Mouse (Mus musculus) testis, postnatal 10 days (tissue): ENCODE data around the gene Podxl2.

Experiments
- DNase-seq: peaks from one replicate; pipeline ENCODE4 v3.0.0; 2021; ENCODE audit warnings: low spot score

Gene Podxl2

GRCm38 (mm10) chr6:88874868-88875508, at the start of gene Podxl2:
Podxl2 (minus strand) TSS chr6:88875044.
- DNase-seq = peak; percentile 87

- DNase-seq = no peak
These were observed 44.0 kb upstream of the Podxl2 start for GRCm38 (mm10) chr6:88918802-88919201.

- DNase-seq = no peak
These were observed 41.3 kb upstream of the Podxl2 start for GRCm38 (mm10) chr6:88916153-88916552.

- no peak for DNase-seq
These were observed 40.7 kb upstream of the Podxl2 start for GRCm38 (mm10) chr6:88915510-88915909.

GRCm38 (mm10) chr6:88914799-88915198, 40.0 kb upstream of the Podxl2 start:
- no peak for DNase-seq

- DNase-seq = no peak
These were observed 38.6 kb upstream of the Podxl2 start for GRCm38 (mm10) chr6:88913440-88913839.

GRCm38 (mm10) chr6:88913022-88913421, 38.2 kb upstream of the Podxl2 start:
- DNase-seq = no peak

GRCm38 (mm10) chr6:88909151-88909550, 34.3 kb upstream of the Podxl2 start:
- DNase-seq = no peak

- DNase-seq = no peak
These were observed 31.7 kb upstream of the Podxl2 start for GRCm38 (mm10) chr6:88906369-88907108.

GRCm38 (mm10) chr6:88905042-88905441, 30.2 kb upstream of the Podxl2 start:
- DNase-seq = no peak

GRCm38 (mm10) chr6:88904456-88904974, 29.7 kb upstream of the Podxl2 start:
- no peak for DNase-seq

GRCm38 (mm10) chr6:88903708-88904107, 28.9 kb upstream of the Podxl2 start:
- DNase-seq = no peak

GRCm38 (mm10) chr6:88901947-88902820, 27.3 kb upstream of the Podxl2 start, which contains the start of gene Tpra1:
Tpra1 (plus strand) TSS chr6:88902251.
- DNase-seq = peak; percentile 94

GRCm38 (mm10) chr6:88901471-88901870, 26.6 kb upstream of the Podxl2 start:
- DNase-seq = no peak

GRCm38 (mm10) chr6:88899628-88900027, 24.8 kb upstream of the Podxl2 start:
- DNase-seq = no peak

- no peak for DNase-seq
These were observed 24.2 kb upstream of the Podxl2 start for GRCm38 (mm10) chr6:88899086-88899485.

- peak; percentile 98 for DNase-seq
These were observed 23.7 kb upstream of the Podxl2 start, which contains the start of gene Mcm2 for GRCm38 (mm10) chr6:88898534-88899048. Mcm2 (minus strand) TSS chr6:88898780.

GRCm38 (mm10) chr6:88897246-88897645, 22.4 kb upstream of the Podxl2 start:
- DNase-seq = no peak

GRCm38 (mm10) chr6:88895943-88896342, 21.1 kb upstream of the Podxl2 start:
- no peak for DNase-seq

- DNase-seq = peak; percentile 84
These were observed 18.7 kb upstream of the Podxl2 start for GRCm38 (mm10) chr6:88893559-88893958.

- DNase-seq = no peak
These were observed 16.0 kb upstream of the Podxl2 start for GRCm38 (mm10) chr6:88890832-88891231.
